Mouse (Mus musculus) heart, embryonic 13.5 days (tissue): Measurements from ENCODE around the gene Astn2. TPM values are rescaled to one million over a fixed set of nuclear protein-coding genes. Genes with fewer than 3 reads are reported as not detected.

Source experiments
- ATAC-seq: fragments of 200-750 bp; cut with Nextera tagmentation; 2 replicates; pipeline ENCODE4 v1.8.0; 2017; ENCODE audit warnings: moderate TSS enrichment; ENCODE audit not compliant: insufficient number of reproducible peaks, low FRiP score, low TSS enrichment; ENCODE audit errors: extremely low read depth
- H3K27ac ChIP-seq: fragments of 300-500 bp; sonication (generic); replicated peaks from 2 replicates; pipeline ENCODE4 v1.5.1; 2015; ENCODE audit warnings: moderate library complexity, mild to moderate bottlenecking, inconsistent platforms
- H3K27me3 ChIP-seq: fragments of 300-500 bp; sonication (generic); replicated peaks from 2 replicates; pipeline ENCODE4 v1.6.1; 2015; ENCODE audit warnings: mild to moderate bottlenecking, inconsistent platforms
- H3K36me3 ChIP-seq: fragments of 300-500 bp; sonication (generic); 2 replicates; pipeline ENCODE4 v1.6.1; 2015; ENCODE audit warnings: mild to moderate bottlenecking, inconsistent platforms
- H3K4me1 ChIP-seq: fragments of 300-500 bp; sonication (generic); 2 replicates; pipeline ENCODE4 v1.6.1; 2015; ENCODE audit warnings: inconsistent platforms
- H3K4me2 ChIP-seq: fragments of 300-500 bp; sonication (generic); 2 replicates; pipeline ENCODE4 v1.6.1; 2015; ENCODE audit warnings: inconsistent platforms, mild to moderate bottlenecking, moderate library complexity
- H3K4me3 ChIP-seq: fragments of 300-500 bp; sonication (generic); 2 replicates; pipeline ENCODE4 v1.5.1; 2015; ENCODE audit warnings: moderate library complexity, mild to moderate bottlenecking, inconsistent platforms
- H3K9ac ChIP-seq: fragments of 300-500 bp; sonication (generic); 2 replicates; pipeline ENCODE4 v1.6.1; 2015; ENCODE audit warnings: inconsistent platforms, mild to moderate bottlenecking, moderate library complexity
- H3K9me3 ChIP-seq: fragments of 300-500 bp; sonication (generic); 2 replicates; pipeline ENCODE4 v1.6.1; 2016; ENCODE audit warnings: inconsistent platforms
- WGBS: fragments of 180-500 bp; shearing (Covaris S2); methylation state at CpG from one replicate; pipeline ENCODE4 v1.1.7; 2015; ENCODE audit warnings: mixed read lengths; 5-methylcytosine and 5-hydroxymethylcytosine counted together
- polyA plus RNA-seq: library from polyadenylated mRNA; unstranded; fragments of >200 nt; fragmentation: Nextera tagmentation; extraction: Ambion mirVana; gene quantifications from 2 replicates; pipeline ENCODE4 v1.2.1, GENCODE M21; 2015

Gene Astn2
- polyA plus RNA-seq: 0.22 and 0.24 TPM in 2 replicates

- Histone ChIP-seq H3K27ac (no peak within 1 kb of the TSS), H3K4me1 (peaks cover 14% of the 10 kb centered on the region), H3K4me2 (peak within 1 kb of the TSS; percentile 99), H3K4me3 (peak within 1 kb of the TSS; percentile 78), H3K9ac (peak within 1 kb of the TSS; percentile 79), H3K27me3 (peaks cover 77% of the 10 kb centered on the region), H3K9me3 (no peaks in the 10 kb centered on the region), H3K36me3 (no peaks in the 10 kb centered on the region)
- no peak for ATAC-seq
- 1% methylated on average over 23 of the region's 56 CpGs for WGBS
These were observed at the start of gene Astn2 for GRCm38 (mm10) chr4:66404201-66404711. Gene Astn2 (minus strand): TSS chr4:66404611.

GRCm38 (mm10) chr4:66450115-66450514 is 45.7 kb upstream of the Astn2 start:
- H3K4me3 ChIP-seq: no peak overlapping the region
- H3K27ac ChIP-seq: no peak overlapping the region
- no peaks in the 10 kb centered on the region for H3K9me3 ChIP-seq
- H3K36me3 ChIP-seq: no peaks in the 10 kb centered on the region
- peaks cover 5% of the 10 kb centered on the region for H3K4me1 ChIP-seq
- ATAC-seq: no peak
- no peaks in the 10 kb centered on the region for H3K27me3 ChIP-seq
- H3K9ac ChIP-seq: no peak overlapping the region
- 22% methylated on average over 3 of the region's 3 CpGs for WGBS
- no peak overlapping the region for H3K4me2 ChIP-seq

GRCm38 (mm10) chr4:66431256-66431655 is 26.8 kb upstream of the Astn2 start:
- WGBS: 48% methylated on average over 1 of the region's 1 CpGs
- H3K27ac ChIP-seq: no peak overlapping the region
- H3K9ac ChIP-seq: no peak overlapping the region
- no peaks in the 10 kb centered on the region for H3K27me3 ChIP-seq
- no peak overlapping the region for H3K4me2 ChIP-seq
- H3K4me1 ChIP-seq: no peaks in the 10 kb centered on the region
- H3K36me3 ChIP-seq: no peaks in the 10 kb centered on the region
- no peak for ATAC-seq
- no peaks in the 10 kb centered on the region for H3K9me3 ChIP-seq
- no peak overlapping the region for H3K4me3 ChIP-seq

- no peak overlapping the region for H3K27ac ChIP-seq
- ATAC-seq: no peak
- H3K4me3 ChIP-seq: no peak overlapping the region
- 81% methylated on average over 4 of the region's 4 CpGs for WGBS
- H3K4me2 ChIP-seq: no peak overlapping the region
- H3K27me3 ChIP-seq: no peaks in the 10 kb centered on the region
- H3K4me1 ChIP-seq: no peaks in the 10 kb centered on the region
- no peak overlapping the region for H3K9ac ChIP-seq
- no peaks in the 10 kb centered on the region for H3K36me3 ChIP-seq
- no peaks in the 10 kb centered on the region for H3K9me3 ChIP-seq
These were observed 21.4 kb upstream of the Astn2 start for GRCm38 (mm10) chr4:66425804-66426203.

- H3K27ac ChIP-seq: no peak overlapping the region
- no peaks in the 10 kb centered on the region for H3K9me3 ChIP-seq
- WGBS: 56% methylated on average over 8 of the region's 8 CpGs
- no peaks in the 10 kb centered on the region for H3K27me3 ChIP-seq
- no peak for ATAC-seq
- H3K4me2 ChIP-seq: peak overlapping the region; percentile 22; the same call in 1 of the 2 replicates
- no peaks in the 10 kb centered on the region for H3K36me3 ChIP-seq
- no peaks in the 10 kb centered on the region for H3K4me1 ChIP-seq
- 0 out of 2 replicates have a peak overlapping the region, but pooled peaks have one; percentile 3 for H3K4me3 ChIP-seq
- H3K9ac ChIP-seq: no peak overlapping the region
These were observed 10.4 kb upstream of the Astn2 start for GRCm38 (mm10) chr4:66414778-66415177.

- Histone ChIP-seq H3K4me1 (peaks cover 14% of the 10 kb centered on the region), H3K36me3 (no peaks in the 10 kb centered on the region), H3K4me3 (no peak overlapping the region), H3K4me2 (no peak overlapping the region), H3K27me3 (peaks cover 68% of the 10 kb centered on the region), H3K27ac (no peak overlapping the region), H3K9ac (no peak overlapping the region), H3K9me3 (no peaks in the 10 kb centered on the region)
- 10% methylated on average over 1 of the region's 1 CpGs for WGBS
- no peak for ATAC-seq
These were observed 675 bp upstream of the Astn2 start for GRCm38 (mm10) chr4:66405086-66405485.

- WGBS: 1% methylated on average over 44 of the region's 51 CpGs
- Histone ChIP-seq H3K4me3 (peak overlapping the region; percentile 78), H3K36me3 (no peaks in the 10 kb centered on the region), H3K27ac (no peak overlapping the region), H3K9me3 (no peaks in the 10 kb centered on the region), H3K9ac (peak overlapping the region; percentile 79), H3K4me1 (peaks cover 14% of the 10 kb centered on the region), H3K4me2 (peak overlapping the region; percentile 99), H3K27me3 (peaks cover 77% of the 10 kb centered on the region)
- ATAC-seq: no peak
These were observed 657 bp downstream of the Astn2 start for GRCm38 (mm10) chr4:66403708-66404200.

GRCm38 (mm10) chr4:66403116-66403707 is 1.2 kb downstream of the Astn2 start:
- peak overlapping the region; percentile 78 for H3K4me3 ChIP-seq
- H3K27me3 ChIP-seq: peaks cover 77% of the 10 kb centered on the region
- 0% methylated on average over 22 of the region's 22 CpGs for WGBS
- no peak overlapping the region for H3K27ac ChIP-seq
- ATAC-seq: no peak
- H3K4me2 ChIP-seq: peak overlapping the region; percentile 99
- H3K36me3 ChIP-seq: no peaks in the 10 kb centered on the region
- peaks cover 14% of the 10 kb centered on the region for H3K4me1 ChIP-seq
- H3K9me3 ChIP-seq: no peaks in the 10 kb centered on the region
- peak overlapping the region; percentile 50 for H3K9ac ChIP-seq

GRCm38 (mm10) chr4:66402611-66403010 is 1.8 kb downstream of the Astn2 start:
- ATAC-seq: no peak
- H3K9me3 ChIP-seq: no peaks in the 10 kb centered on the region
- peak overlapping the region; percentile 78 for H3K4me3 ChIP-seq
- 1% methylated on average over 24 of the region's 24 CpGs for WGBS
- peaks cover 77% of the 10 kb centered on the region for H3K27me3 ChIP-seq
- peak overlapping the region; percentile 99 for H3K4me2 ChIP-seq
- peak overlapping the region; percentile 50 for H3K9ac ChIP-seq
- no peak overlapping the region for H3K27ac ChIP-seq
- peaks cover 14% of the 10 kb centered on the region for H3K4me1 ChIP-seq
- no peaks in the 10 kb centered on the region for H3K36me3 ChIP-seq

GRCm38 (mm10) chr4:66401186-66401681 is 3.2 kb downstream of the Astn2 start:
- Histone ChIP-seq H3K27ac (no peak overlapping the region), H3K9me3 (no peaks in the 10 kb centered on the region), H3K4me2 (no peak overlapping the region), H3K36me3 (no peaks in the 10 kb centered on the region), H3K9ac (no peak overlapping the region), H3K4me1 (peaks cover 14% of the 10 kb centered on the region), H3K27me3 (peaks cover 67% of the 10 kb centered on the region), H3K4me3 (no peak overlapping the region)
- 22% methylated on average over 8 of the region's 8 CpGs for WGBS
- no peak for ATAC-seq

- H3K36me3 ChIP-seq: no peaks in the 10 kb centered on the region
- no peak overlapping the region for H3K4me2 ChIP-seq
- H3K9me3 ChIP-seq: no peaks in the 10 kb centered on the region
- H3K27ac ChIP-seq: no peak overlapping the region
- no peak for ATAC-seq
- peaks cover 46% of the 10 kb centered on the region for H3K27me3 ChIP-seq
- H3K4me1 ChIP-seq: peaks cover 14% of the 10 kb centered on the region
- 51% methylated on average over 4 of the region's 4 CpGs for WGBS
- H3K4me3 ChIP-seq: no peak overlapping the region
- H3K9ac ChIP-seq: no peak overlapping the region
These were observed 5.3 kb downstream of the Astn2 start for GRCm38 (mm10) chr4:66399066-66399465.

- H3K4me2 ChIP-seq: no peak overlapping the region
- ATAC-seq: no peak
- H3K36me3 ChIP-seq: no peaks in the 10 kb centered on the region
- no peaks in the 10 kb centered on the region for H3K9me3 ChIP-seq
- peaks cover 27% of the 10 kb centered on the region for H3K27me3 ChIP-seq
- H3K9ac ChIP-seq: no peak overlapping the region
- no peak overlapping the region for H3K4me3 ChIP-seq
- H3K27ac ChIP-seq: no peak overlapping the region
- H3K4me1 ChIP-seq: no peaks in the 10 kb centered on the region; the same call in 1 of the 2 replicates
These were observed 7.2 kb downstream of the Astn2 start for GRCm38 (mm10) chr4:66397216-66397615.
